Mouse (Mus musculus) ES-Bruce4 (cell line): ENCODE results near the gene Trim60.

Source experiments
- CTCF ChIP-seq: IDR thresholded peaks from one replicate; pipeline ENCODE4 v1.8.1; 2011; ENCODE audit warnings: low read depth, low read length
- POLR2A ChIP-seq: IDR thresholded peaks from one replicate; pipeline ENCODE4 v1.8.1; 2011; ENCODE audit warnings: low read length; ENCODE audit not compliant: insufficient read depth

- TF ChIP-seq CTCF (no peak), POLR2A (no peak)
These were observed 14.7 kb upstream of the Trim60 start for GRCm38 (mm10) chr8:65033056-65033455.
